Mouse (Mus musculus) heart, postnatal 10 days (tissue): ENCODE measurements around the gene Myh9. TPM values are rescaled to one million over a fixed set of nuclear protein-coding genes. Genes with fewer than 3 reads are reported as not detected.
A peak's percentile ranks its signal among the peaks of the same experiment; 100 is the strongest.
"Not testable (repeated sequence)": the region's sequence is repeated elsewhere in the genome, so short reads cannot be mapped to it uniquely, and the experiment has no call there.

Experiments used
- DNase-seq, 2 experiments: peaks; one replicate each; pipeline ENCODE4 v3.0.0; 2021
- intact Hi-C: fragments of 180-260 bp; cut with DNase I; formaldehyde crosslinking; loops from one replicate; pipeline ENCODE4 v1.15.1; 2025
- total RNA-seq, 2 experiments: library from RNA; stranded (reverse); gene quantifications; 2 replicates each; pipeline ENCODE4 v1.2.3; 2021

The Myh9 gene
- total RNA-seq, 2 experiments from 2014 or later = 206 to 221 TPM

DNA sequence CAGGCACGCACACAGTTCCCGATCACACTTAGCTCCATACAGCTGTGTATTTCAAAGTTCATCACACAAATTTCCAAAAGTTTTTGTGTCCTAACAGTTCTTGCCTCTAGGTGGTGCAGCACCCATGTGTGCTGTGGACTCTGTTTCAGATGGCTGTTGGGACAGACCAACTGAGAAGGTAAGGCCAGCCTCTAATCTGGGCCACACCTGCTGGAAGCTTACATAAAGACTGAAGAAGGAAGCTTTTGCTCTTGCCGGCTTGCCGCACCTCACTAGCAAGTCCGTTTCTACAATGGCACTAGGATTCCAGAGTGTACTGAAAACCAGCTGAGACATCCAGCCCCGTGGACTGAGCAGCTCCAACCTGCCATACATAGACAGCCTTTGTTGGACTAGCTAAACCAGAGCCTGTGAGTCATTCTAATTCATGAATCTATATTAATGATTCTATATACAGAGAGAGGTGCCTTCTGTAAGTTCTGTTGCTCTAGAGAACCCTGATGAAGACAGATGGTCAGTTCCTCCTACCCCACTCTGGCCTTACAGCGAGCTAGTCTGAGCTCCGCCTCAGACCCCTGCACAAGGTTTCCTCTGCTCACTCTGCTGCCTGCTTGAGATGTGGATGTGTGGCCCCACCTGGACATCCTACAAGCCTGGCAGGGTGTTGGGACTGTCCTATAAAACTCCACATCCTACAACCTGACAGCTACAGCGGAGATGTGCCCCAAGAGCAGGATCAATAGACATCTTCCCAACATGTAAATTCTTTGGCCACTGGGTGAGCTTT lies 101.3 kb downstream of the Myh9 start:
- no peak for DNase-seq
- intact Hi-C loops = no loop called here

DNA sequence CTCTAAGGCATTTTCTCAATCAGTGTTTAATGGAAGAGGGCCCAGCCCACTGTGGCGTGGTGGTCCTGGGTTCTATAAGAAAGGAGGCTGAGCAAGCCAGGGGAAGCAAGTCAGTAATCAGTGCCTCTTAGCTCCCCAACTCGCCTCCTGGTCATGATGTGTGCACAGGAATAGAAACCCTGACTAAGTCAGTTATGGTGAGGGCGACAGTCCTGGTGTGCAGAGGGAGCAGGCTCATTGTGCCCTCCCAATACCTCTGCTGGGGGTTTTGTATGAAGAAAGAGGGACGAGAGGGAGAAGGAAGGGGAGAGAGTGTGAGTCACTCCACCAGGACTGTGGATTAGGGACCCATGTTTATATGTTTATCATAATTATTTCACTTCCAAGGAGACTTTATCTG lies 108.1 kb downstream of the Myh9 start:
- intact Hi-C loops = not testable (repeated sequence)

GRCm38 (mm10) chr15:77733380-77733779 lies 108.6 kb downstream of the Myh9 start:
- intact Hi-C loops = not testable (repeated sequence)
- DNase-seq = peak in 1 of 2 experiments; percentile 53

More for the DNA sequence above, 108.1 kb downstream of the Myh9 start:
- not testable (repeated sequence) for DNase-seq

- DNase-seq, intact Hi-C loops: not testable (repeated sequence)
Measured at GRCm38 (mm10) chr15:77732851-77733250, 109.1 kb downstream of the Myh9 start.

DNA sequence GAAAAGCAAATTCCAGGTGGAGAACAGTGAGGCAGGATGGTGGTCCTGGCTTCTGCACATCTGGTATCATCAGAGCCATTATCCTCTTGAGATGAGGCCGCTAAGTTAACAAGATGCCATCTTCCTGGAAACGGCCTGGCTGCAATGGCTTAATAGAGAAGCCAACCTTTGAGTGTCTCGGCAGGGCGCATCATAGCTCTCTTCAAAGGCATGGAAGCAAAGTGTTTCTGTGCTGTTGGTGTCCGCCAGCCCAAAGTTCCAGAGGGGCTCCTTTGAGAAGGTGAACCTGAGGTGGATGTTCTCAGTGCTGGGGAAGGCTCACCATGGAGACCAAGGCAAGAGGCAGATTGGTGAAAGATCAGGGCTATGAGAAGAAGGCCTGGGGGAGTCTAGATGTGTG lies 110.4 kb downstream of the Myh9 start:
- no peak for DNase-seq
- intact Hi-C loops = no loop called here

- intact Hi-C loops, DNase-seq: not testable (repeated sequence)
Measured at GRCm38 (mm10) chr15:77728739-77729138, 113.2 kb downstream of the Myh9 start, which contains the start of gene Apol9b. Gene Apol9b (plus strand): TSS chr15:77729039.

GRCm38 (mm10) chr15:77727745-77728144 lies 114.2 kb downstream of the Myh9 start:
- DNase-seq, intact Hi-C loops: not testable (repeated sequence)

GRCm38 (mm10) chr15:77727139-77727538 lies 114.8 kb downstream of the Myh9 start:
- intact Hi-C loops, DNase-seq: not testable (repeated sequence)

DNA sequence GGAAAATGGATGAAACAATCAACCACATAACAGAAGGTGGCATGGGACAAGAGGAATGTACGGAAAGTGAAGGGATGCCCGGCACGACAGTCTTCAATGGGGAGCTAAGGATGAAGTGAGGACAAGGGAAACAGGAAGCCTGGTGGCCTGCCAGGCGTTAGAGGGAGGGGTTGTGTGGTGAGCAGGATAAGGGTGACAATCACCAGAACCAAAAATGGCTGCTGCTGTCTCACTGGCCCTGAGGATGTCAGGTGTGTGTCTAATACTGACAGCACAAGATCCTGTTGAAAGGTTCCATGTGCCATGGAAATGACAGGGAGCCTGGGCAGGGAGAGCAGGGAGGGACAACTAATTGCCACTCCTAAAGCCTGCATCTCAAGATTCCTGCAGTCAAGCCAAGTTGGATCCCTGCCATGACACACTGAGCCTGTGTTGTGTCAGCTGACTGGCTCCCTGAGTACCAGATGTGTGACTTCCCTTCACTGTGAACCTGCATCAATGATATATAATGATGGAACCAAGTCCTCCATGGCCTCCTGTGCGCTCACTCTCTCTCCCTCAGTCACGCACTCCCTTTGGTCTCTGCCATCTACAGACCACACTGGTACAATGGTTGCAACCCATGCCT lies 116.5 kb downstream of the Myh9 start:
- intact Hi-C loops = not testable (repeated sequence)
- DNase-seq = peak; percentile 59 to 63

- DNase-seq, intact Hi-C loops: not testable (repeated sequence)
Measured at GRCm38 (mm10) chr15:77724208-77724911, 117.6 kb downstream of the Myh9 start.

- DNase-seq, intact Hi-C loops: not testable (repeated sequence)
Measured at GRCm38 (mm10) chr15:77721509-77721908, 120.5 kb downstream of the Myh9 start.

DNA sequence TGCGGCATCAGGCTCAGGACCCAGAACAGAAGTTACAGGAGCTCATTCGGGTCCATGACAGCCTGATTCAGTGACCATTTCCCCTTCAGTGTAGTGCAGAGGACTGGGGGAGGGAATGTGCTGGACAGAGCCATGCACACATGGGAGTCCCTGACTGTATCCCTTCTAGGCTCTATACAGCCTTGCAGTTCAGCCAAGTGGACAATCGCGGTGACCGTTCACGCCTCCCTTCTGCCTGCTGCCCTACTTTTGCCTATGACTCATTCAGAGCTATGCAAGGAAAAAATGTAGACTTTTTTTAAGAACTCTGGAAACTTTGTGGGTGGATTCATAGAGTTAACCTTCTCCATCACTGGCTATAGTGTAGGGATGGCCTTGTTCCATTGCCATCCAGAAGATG lies 123.7 kb downstream of the Myh9 start:
- intact Hi-C loops, DNase-seq: not testable (repeated sequence)

Other genes starting within 250 kb of the Myh9 start
- gene Apol10b, start 246.1 kb downstream of the Myh9 start, total RNA-seq = under 1 TPM; 0.22 to 0.36 TPM
- not detected for gene Gm36245, start 242.9 kb downstream of the Myh9 start, total RNA-seq
- under 1 TPM; 0.17 to 0.77 TPM for gene Apol11b, start 198.9 kb downstream of the Myh9 start, total RNA-seq
- gene Apol7e, start 143.3 kb downstream of the Myh9 start, total RNA-seq = under 1 TPM in 1 of 2 experiments, not detected in 1; 0.15 TPM
- gene Apol9b, start 113.1 kb downstream of the Myh9 start, total RNA-seq = not detected
- gene Apol8, start 85.2 kb downstream of the Myh9 start, total RNA-seq = not detected
- 100 to 1,000 TPM; 200 to 221 TPM for gene Txn2, start 86.8 kb upstream of the Myh9 start, total RNA-seq
- under 1 TPM; 0.20 to 0.38 TPM for gene Foxred2, start 114.5 kb upstream of the Myh9 start, total RNA-seq
- 10 to 100 TPM; 91.8 to 94.0 TPM for gene Eif3d, start 128.6 kb upstream of the Myh9 start, total RNA-seq